Mouse (Mus musculus) cerebellum, adult 11 months (tissue): Measurements from ENCODE around the gene Pptc7.

Experiments
- DNase-seq: peaks from one replicate; pipeline ENCODE4 v3.0.0; 2022

The Pptc7 gene

DNA sequence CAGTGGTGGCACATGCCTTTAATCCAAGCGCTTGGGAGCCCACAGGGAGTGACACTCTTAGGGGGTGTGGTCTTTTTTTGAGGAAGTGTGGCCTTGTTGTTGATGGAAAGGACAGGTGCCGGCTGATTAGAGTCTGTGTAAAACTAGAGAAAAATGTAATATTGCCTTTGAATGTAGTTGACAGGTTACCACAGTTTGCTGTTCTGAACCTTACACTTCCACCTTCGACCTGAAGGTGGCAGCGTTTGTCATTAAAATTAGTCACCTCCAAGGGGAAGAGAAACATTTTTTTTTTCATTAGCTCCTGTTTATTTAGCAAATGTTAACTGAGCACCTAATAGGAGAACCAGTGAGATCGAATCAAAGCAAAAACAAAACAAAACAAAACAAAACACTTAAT, 16.3 kb upstream of the Pptc7 start:
- DNase-seq: peak; percentile 70

DNA sequence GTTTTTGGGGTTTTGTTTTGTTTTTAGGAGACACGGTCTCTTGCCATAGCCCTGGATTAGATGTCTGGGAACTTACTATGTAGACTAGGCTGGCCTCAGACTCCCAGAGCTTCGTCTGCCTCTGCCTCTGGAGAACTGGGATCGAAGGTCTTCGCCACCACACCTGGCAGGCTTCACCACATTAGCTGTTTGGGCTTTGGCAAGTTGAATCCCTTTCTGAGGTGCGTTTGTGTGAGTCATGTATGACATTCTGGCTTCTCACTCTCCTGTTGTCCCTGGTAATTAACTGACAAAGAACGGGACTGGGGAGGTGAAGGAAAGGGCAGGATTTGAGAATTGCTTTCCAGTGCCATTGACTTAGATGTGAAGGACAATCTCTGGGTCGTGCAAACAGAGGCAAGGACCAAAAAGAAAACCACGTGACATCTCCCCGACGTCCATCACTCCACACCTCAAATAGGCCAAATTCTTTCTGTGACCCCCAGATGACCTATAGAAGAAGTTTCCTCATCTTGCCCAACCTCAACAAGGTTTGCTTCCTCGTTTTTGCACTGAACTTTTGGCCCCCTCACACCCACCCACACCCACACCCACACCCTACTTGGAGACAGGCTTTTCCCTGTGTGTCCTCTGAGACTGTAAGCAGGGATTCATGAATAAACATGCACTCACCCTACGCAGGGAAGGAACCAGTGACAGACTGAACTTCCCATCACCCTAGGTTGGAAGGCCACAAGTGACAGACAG, 15.1 kb upstream of the Pptc7 start:
- no peak for DNase-seq

DNA sequence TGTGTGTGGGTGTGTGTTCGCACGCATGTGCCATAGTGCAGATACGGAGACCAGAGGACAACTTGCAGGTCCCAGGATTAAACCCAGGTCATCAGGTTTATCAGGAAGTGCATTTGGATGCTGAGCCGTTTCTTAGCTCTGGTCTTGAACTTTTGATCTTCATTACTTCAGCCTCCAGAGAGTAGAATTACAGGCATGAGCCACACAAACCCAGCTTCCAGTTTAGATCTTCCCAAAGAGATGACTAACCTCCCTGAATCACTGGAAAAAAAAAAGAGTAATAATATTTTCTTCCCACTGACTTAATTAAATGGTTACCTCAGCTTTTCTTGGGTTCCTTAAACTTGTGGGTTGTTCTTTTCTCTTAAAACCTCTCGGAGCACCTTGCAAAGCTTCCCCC, 11.3 kb upstream of the Pptc7 start:
- DNase-seq: no peak

DNA sequence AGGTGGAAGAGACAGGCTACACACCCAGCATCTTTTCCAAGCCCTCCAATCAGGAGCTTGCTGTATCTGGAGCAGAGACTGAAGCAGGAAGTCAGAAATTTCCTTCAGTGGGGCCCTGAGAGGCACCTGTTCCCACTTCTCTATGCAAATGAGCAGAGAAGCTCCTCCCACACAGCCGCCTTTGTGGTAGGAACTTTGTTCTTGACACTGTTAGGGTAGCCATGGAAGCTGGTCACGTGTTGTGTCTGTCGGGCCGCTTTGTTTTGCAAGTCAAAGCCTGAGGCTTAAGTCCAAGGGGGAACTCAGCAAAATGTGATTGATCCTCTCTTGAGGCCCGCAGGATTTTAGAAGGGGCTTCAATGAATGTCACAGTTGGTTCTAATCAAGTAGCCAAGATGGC, 9.4 kb upstream of the Pptc7 start:
- DNase-seq: no peak

DNA sequence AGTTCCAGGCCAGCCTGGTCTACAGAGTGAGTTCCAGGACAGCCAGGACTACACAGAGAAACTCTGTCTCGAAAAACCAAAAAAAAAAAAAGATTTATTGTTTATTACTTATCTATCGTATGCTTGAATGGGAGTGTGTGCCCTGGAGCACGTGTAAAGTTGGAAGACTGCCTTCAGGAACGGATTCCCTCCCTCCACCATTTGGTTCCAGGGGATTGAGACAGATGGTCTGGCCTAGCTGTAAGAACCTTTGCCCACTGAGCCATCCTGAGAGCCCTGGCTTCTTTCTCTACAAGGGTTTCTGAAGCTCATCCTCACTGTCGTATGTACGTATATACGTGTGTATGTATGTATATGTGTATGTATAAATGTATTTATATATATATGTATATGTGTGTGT, 5.2 kb upstream of the Pptc7 start:
- peak; percentile 57 for DNase-seq

DNA sequence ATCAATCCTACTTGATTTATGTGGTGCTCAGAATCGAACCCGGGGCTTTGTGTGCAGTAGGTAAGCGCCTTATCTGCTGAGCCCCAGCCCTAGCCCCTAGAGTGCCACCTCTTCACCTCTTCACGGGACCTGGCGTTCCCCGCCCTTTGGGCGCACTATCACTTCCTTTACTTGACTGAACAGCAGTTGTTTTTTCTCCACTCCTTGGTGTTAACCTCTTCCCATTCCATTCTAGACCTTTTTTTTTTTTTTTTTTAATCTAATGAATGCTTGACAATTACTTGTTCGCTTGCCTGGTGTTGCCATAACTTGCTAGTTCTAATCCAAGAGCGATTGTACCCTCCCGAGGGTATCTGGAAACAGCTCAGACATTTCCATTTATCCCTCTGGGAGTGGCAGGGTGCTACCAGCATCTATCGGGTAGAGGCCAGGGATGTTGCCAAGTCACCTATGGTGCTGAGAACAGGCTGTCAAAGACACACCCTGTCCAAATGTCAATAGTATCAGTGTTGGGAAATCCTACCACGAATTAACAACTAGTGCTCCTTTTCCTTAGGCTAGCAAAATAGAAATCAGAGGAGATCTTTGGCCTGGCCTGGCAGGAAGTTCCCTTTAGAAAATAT, 4.3 kb upstream of the Pptc7 start:
- DNase-seq: no peak

DNA sequence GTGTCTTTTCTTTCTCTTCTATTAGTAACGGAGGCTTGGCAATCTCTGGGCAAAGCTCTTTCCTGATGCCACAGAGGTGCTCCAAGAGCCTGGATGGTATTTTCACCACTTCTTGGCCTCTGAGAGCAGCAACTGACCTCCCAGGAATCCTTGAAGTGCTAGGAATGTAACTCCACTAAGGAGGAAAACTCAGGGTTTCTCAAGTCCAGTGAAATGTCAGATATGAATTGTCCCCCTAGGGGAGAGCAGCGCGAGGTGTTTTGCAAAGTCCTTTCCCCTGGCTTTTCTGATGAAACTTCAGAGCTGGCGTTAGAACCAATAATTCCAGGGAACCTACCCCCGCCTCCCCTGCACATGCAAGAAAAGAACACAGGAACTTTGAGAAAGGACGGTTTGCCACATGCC, 3.7 kb upstream of the Pptc7 start:
- DNase-seq: no peak

DNA sequence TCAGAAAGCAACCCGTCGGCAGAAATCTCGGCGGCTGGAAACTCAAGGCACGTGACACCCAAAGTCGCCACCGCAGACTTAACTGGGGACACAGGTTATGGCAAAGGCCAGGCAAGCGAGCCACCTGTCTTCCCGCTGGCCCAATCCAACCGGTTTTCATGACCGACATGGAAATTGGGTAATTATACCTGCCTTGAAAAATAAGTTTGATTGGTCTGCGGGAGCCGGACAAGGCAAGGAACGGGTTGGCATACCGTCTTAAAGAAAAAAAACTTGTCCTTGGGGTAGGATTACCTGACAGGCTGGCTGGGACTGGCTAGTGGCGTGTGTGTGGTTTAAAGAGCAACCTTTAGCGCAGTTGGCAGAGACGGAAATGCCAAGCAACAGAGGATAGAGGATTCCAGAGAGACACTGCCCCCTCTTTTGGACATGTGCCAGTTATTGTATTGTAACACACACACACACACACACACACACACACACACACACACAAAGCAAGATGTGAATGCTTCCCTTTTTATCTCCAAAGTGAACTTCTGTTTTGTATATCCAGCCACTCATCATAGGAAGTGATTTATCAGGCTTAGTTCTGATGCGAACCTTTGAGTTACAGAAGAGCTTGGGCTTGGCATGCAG, 3.2 kb upstream of the Pptc7 start:
- no peak for DNase-seq

DNA sequence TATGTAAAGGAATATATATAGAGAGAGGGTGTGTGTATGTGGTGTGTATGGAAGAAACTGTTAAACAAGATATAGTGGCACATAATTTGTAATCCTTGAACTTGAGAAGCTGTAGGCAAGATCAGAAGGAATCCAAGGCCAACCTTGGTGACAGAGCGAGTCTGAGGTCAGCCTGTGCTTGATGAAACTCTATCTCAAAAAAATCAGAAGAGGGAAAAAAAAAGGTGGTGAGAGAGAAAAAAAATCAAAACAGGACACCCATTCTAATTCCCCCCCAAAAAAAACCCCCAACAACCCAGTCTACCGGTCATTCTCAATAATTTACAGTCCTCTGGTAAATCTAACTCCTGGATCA, 360 bp upstream of the Pptc7 start:
- no peak for DNase-seq

DNA sequence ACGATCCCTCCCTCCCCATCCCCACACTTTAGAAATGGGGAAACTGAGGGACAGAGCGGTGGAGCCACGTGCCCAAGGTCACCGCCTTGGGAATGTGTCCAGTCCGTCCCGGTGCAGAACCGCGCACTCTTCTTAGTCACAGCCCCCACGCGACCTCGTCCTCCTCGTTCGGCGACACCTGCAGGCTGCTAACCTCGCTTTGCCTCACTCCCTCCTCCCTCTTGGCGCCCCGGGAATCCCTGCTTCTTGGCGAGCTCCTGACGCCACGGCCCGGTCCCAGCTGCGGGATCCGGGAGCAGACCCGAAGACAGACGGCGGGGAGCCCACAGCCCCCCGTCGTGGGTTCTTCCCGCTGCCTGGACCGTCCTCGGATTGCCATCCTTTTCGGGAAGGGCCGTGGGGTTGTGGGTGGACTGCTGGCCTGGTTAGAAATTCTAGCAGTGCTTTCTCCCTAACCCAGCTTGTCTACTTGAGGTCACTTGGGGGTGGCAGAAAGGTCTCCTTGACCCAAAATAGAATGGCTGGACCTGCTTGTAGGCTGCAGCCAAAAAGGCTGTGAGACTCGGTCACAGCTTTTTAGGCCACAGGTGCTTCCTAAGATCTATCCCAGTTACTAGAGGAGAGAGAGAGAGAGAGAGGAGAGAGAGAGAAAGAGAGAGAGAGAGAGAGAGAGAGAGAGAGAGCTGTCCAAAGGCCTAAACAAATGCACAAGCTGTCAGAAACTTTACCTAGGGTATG, 1.0 kb downstream of the Pptc7 start:
- DNase-seq: peak; percentile 67

DNA sequence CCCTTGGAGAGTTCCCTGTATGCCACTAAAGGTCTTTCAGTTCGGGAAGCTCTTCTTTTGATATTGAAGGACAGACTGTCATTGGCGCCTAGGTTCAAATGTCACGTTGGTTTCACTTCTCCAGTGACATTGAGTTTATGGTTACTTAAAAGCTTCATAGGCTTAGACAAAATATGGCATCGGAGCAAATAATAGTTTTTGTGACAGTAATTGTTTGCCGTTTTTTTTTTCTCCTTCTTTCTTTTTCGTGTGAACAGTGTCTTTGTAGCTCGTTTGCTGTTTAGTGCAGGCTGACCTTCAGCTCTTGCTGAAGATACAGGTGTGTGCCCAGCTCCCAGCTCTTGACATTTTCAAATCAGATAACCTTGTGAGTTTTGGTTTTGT, 1.6 kb downstream of the Pptc7 start:
- DNase-seq: no peak

DNA sequence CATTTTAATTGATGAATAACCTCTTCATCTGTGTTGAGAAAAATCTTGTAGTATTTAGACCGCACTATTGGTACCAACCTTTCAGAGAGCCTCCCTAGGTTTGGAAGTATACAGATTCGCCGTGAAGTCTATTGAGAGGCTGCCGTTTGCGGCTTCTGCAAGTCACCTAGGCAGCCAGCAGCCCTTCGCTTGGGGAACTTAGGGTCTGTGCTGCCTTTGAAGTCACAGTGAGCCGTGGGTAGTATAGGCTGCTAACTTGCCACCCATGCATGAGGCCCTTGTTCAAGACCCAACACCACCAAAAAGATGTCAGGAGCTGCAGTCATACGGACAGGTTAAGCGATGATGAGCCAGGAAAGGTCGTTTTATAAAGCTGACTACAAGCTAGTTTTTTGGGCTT, 2.0 kb downstream of the Pptc7 start:
- DNase-seq: no peak

DNA sequence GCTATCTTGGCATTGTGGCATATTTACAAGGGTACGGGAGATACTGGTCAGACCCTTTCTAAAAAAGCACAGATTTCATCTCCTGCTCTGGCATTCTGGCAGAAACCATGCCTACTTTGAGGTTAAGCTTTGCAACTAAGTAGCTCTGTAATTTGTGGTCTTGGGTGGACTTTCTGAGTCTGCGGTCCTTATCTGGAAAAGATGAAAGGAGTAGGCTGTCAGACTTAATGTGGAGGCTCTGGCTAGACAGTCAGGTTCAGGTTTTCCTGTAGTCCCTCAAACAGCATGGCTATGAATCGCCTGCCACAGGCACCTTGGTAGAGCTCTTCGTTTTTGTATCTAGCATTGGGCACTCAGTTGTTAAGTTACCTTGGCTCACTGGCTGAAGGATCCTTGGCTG, 2.9 kb downstream of the Pptc7 start:
- no peak for DNase-seq

DNA sequence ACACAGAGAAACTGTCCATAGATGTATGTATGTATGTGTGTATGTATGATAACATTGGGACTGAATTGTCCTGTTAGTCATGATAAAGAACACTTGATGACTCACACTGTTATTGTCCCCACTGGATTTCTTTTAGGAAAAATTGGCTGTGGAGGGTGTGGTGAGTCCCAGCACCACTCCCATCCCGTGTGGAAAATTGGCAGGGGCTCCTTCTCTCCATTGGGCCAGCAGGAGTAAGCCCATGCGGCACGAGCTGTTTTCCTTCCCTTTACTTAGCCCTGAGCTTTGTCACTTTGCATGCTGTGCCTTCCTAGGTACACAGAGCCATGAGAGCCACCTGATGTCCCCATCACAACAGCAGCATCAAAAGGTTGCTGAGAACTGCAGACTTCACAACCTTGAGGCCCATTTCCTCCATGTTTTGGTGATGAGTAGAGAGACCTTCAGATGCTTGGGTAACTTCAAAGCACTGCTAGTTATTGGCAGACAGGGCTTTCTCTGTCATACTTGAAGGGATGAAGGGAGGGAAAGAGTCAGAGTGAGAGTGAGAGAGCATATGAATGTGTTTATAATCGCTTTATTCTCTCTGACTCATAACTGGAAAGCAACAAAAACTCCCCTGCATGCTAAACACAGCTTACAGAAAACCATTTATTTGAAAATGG, 4.1 kb downstream of the Pptc7 start:
- no peak for DNase-seq

DNA sequence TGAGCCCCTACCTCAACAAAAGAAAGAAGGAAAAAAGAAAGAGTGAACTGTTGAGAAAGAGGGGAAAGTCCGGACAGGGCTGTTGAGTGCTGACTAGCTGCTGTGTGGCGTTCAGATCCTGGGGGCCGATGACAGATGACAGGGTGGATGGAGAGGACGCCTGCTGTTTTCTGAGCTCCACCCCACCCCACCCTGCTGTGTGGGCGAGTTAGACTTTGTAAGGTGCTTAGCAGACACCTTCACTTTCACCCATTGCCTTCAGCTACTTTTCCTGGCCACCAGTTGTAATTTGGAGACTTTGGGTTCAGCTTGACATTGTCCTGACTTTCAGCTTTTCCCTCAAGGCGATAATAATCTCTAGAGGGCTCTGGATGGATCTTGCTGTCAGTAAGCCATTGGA, 7.0 kb downstream of the Pptc7 start:
- DNase-seq: no peak

DNA sequence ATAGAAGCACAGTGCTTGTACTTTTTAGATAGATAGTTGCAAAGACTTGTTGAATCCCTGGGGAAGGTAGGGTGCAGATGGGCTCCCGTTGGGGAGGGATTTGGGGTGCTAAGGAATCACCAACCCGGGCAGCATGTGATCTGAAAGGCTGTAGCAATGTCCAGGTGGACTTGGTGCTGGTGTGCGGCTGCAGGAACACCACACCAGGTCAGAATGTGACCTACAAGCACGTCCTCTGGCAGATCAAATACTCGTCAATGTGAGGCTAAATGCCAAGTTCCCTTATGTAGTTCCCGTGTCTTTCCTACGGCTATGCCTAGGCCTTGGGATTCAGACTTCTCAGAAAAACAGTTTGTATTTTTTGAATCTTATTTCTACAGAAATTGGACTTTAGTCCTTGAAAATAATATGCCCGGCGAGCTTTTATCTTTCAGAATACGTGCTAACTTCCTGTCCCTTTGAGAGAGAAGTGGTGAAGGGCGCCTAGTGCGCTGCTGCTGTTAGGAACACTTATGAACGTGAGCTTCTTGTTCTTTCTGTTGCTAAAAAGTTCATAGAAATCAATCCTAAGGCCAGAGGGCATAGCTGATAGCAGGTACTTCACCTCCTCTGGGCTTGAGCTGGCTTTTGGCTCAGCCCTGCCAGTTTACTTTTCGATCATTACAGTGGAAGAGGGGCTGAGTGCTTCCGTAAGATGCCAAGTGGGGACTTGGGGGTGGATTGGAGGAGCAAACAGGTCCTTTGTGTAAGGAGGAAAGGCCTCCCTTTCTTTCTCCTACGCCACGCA, 7.6 kb downstream of the Pptc7 start:
- no peak for DNase-seq

DNA sequence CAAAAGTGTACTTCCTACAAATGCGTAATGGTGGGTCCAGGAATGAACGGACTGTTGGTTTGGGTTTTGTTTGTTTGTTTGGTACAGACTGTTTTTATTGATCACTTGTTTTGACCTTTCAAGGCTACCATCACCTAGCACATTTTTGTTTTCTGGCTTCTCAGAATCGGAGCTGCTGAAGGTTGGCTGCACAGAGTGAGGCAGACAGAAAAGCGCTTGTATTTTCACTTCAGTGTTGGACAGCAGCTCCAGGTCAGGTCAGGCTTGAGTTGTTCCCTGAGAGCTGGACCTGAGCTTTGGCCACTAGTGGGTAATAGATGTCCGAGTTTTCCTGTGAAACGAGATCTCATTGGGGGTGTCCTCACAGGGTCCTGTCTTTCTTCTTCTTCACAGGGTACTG, 9.0 kb downstream of the Pptc7 start:
- DNase-seq: no peak

DNA sequence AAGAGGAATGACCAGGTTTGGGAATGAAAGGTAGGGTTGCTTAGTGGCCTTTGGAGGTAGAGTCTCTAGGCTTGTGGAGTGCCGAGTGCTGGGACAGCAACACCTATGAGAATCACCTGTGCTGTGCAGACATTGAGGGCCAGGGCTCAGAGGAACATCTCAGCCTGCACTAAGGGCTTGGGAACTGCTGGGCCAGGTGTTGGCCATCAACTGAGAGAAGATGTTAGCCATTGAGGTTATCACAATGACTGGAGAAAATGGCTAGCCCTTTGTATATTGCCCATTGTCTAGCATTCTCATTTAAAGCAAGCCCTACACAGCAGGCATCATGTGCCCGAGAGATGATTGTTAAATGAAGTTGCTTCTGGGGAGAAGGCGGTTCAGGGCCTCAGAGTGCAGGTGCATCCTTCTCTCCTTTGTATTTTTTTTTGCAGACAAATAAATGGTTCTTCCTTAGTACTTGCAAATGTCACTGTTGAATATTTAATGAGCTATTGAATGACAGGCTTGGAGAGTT, 10.1 kb downstream of the Pptc7 start:
- no peak for DNase-seq

DNA sequence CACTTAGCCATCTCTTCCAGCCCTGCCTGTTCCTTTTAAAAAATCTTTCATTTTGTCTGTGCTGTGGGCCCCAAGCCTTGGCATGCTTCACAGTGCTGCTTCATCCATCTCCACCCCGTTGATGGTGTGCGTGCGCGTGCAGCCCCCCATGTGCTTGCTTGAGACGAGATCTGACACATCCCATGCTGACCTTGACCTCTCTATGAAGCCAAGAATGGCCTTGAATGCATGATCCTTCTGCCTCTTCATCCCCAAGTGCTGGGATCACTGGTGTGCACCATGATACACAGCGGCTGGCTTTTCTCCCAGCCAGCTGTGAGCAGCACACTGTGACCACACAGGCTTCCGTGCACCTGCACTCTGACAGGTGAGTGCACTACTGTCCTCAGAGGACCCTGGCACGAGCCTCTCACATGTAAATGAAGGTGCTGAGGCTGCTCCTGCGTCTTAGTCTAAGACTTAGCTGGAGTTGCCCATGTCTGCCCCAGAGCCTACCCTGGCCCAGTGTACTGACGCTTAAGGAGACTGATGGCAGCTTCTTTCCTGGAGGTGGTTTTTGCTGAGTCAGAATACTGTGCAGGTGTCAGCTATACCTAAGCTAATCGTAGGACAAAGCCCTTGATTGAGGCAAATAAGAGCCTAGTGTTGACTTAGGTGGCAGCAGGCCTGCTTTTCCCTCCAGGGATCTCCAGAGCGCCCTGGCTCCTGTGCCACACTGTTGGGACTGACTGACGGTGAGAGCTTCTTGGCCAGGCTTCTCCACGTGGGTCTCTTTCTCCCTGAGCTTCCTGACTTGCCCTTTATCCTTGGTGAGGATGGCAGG, 11.2 kb downstream of the Pptc7 start:
- DNase-seq: no peak

DNA sequence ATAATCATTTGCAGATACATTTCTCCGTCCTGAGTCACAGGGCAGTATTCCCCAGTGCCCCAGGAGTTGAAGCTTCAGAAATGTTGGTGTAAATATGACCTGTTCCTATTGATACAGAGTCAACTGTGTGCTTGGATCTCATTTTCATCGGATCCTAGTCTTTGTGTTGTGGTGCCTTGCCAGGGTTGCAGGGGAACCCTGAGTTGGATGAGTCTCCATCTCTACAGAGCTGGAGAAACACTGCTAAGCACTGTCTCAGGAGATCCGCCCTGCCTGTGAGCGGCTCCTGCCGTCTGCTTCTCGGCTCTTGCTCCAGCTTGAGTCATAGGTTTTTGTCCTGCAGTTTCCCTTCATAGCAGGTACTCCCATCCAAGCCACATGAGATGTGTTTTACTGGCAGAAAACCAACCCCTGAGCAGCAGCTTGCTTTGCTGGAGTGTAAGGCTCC, 15.9 kb downstream of the Pptc7 start:
- DNase-seq: no peak
